Mouse (Mus musculus) right cerebral cortex, postnatal 10 days (tissue): ENCODE data around the gene Ss18l2.

Experiments
- DNase-seq, 2 experiments: peaks; one replicate each; pipeline ENCODE4 v3.0.0; 2021; ENCODE audit warnings: low spot score in 2 of 2

The Ss18l2 gene

DNA sequence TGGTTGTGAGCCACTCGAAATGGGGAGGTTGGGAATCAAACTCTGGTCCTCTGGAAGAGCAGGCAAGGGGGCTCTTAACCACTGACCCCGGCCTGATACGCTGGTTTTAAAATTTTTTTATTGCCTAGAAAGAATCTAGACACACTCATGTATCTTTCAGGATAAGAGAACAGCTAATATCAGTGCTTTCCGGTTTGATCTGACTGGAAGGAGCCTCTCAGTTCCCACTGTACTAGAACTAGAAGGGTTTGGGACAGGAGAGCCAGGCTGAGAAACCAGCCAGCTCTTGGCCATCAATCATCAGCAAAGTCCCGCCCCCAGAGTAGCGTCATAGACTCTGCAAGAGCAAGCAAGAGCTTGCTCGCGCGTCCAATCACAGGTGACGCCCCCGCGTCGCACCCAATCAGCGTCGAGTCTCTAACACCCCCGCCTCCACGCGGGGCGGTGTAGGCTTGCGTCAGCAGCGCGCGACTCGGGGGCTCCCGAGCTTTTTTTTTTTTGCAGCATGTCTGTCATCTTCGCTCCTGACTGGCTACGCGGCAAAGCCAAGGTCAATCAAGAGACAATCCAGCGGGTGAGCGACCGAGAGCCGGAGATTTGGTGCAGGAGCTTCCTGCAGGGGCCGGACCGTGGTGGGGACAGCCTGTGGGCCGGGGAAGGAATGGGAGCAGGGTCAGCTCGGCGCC lies at the start of gene Ss18l2:
Ss18l2 (plus strand) TSS at position 432 of the 686 bp plus-strand sequence.
- peak; percentile 99 for DNase-seq

DNA sequence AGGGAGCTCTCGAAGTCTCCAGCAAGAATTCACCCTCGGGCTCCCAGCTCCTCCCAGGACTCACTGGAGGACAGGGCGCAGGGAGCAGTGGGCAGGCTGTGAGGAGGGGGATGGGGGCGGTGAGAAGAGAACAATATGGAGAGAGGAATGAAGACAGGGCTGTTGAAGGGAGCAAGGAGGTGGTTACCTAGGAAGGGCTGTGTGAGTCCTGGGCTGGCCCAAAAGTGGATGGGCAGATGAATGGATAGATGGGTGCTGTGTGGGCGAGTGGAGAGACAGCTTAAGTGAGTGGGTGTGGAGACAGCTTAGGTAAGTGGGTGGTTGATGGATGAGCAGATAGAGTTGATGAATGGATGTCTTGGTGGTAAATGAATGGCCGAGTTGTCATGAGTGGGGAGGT lies 46.7 kb upstream of the Ss18l2 start:
- no peak for DNase-seq

DNA sequence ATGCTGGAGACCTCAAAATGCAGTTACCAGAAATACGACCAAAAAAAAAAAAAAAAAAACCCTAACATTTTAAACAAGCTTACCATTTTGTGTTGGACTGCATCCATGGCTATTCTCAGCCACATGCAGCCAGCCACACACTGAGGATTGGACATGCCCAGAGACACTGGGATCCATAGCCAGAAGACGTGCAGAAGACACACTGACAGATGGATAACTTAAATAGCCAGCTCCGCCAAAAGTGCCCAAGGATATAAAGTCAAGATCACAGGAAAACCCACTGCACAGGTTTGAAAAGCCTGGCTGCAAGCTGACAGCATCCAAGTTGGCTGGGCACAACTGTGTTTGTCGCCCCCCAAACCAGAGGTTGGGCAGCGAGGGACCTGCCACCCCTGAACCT lies 46.0 kb upstream of the Ss18l2 start:
- DNase-seq = peak; percentile 60 to 83

DNA sequence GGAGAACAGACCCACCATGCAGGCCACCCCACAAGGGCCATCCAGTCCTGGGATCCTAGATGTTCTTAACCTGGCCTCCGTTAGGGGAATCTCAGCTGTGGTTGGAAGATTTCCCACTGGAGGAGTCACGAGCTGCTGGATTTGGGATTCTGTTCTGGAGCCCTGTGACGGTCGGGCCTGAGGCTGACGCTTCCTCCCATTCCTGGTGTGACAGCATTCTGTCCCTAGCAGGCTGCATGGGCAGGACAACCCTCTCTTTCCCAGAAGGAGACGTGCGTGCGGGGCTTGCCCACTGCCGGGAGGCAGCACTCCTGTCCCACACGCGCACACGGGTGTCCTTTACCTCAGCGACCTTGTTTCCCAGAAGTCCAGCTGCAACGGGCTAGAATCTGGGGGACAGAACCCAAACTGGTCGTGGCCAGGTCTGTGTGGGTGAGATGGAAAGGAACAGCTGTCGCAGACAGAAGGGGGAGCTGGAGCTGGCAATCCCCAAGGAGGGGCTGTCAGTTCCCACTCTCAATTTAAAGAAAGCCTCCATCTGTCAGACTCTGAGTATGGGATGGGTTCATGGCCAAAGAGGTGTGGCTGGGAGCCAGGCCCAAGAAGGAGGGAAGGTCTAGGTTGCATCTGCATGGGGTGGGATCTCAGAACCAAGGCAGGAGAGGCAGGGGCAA lies 43.0 kb upstream of the Ss18l2 start:
- peak; percentile 79 to 88 for DNase-seq

DNA sequence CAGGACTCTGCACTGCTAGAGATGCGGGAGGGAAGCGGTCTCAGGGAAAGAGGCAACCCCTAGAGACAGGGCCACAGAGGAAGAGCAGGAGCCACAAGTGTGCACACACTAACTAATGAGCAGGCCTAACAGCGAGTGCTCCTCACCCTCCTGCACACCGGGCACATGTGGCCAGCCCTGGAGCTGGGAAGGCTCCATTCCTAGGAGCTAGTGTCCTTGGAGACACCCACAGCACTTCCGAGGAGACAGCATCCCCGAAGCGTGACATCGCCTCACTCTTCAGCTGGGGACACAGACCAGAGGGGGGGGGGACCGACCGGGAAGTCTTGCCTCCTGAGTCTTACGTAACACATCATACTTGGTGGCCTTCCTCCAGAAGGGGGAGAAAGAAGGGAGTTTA lies 42.3 kb upstream of the Ss18l2 start:
- no peak for DNase-seq

DNA sequence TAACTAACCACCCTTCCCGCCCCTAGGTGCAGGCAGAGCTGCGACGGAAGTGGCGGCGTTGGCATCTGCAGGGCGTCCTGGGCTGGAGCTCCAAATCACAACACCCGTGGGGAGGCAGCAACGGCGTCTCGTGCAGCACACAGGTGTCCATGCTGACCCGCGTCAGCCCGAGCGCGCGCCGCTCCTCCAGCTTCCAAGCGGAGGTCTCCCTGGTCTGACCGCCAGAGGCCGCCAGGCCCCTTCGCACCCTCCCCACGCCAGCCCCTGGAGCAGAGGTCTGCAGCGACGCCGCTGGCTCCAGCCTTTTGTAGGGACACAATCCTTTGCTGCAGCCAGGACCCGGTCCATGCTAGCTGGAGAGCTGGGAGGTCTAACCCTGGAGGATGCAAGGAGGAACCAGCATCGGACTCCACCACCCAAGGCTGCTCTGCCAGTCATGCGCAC lies 40.8 kb upstream of the Ss18l2 start:
- peak; percentile 61 to 75 for DNase-seq

DNA sequence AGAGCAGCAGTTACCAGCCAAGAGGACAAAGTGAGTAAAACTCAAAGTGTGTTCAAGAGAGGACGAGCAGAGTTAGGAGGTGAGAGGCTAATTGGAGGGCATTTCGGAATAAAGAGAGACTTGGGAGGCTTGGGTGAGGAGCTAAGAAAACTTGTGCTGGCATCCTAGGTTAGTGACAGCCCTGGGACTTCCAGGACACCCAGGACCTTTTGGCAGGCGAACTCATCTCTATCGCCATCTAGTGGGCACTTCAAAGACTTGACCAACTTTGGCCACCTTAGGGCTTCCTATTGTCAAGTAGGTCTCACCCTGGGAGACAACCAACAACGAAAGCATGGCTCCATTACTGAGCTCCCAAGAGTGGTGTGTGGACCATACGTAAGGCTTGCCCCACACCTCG lies 38.8 kb upstream of the Ss18l2 start:
- no peak for DNase-seq

DNA sequence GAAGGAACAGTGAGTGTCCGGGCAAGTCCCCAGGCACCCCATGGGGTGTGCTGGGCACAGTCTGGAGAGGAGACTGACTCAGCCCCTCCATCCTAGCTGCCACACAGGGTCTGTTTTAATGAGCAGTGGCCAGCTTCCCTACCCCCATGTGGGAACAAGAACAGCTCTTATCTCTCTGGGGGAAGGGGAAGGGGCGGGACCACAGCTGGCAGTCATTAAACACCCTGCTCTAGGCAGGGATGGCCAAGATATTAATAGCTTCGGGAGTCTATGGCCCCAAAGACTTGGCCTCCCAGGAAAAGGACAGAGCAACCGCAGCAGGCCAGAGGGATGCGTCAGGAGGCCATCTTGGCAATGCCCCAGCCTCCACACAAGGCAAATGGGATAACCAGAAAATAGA lies 37.8 kb upstream of the Ss18l2 start:
- no peak for DNase-seq

DNA sequence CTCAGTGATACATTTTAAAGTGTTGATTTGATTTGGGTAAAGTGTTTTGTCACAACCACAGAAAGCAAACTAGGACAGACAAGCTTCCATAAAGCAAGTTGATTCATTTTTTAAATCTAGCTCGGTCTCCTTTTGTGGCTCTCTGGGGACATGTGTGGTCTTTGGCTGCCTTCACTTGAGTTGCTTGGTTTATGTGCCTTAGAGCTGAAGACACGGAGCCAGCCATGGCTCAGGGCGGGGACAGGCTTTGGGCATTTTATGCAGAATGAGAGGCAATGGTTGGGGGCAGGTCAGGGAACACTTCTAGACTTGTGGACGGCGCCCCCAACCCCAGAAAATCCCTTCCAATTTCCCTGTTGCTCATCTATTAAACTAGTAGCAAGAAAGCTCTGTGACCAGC lies 36.4 kb upstream of the Ss18l2 start:
- no peak for DNase-seq

DNA sequence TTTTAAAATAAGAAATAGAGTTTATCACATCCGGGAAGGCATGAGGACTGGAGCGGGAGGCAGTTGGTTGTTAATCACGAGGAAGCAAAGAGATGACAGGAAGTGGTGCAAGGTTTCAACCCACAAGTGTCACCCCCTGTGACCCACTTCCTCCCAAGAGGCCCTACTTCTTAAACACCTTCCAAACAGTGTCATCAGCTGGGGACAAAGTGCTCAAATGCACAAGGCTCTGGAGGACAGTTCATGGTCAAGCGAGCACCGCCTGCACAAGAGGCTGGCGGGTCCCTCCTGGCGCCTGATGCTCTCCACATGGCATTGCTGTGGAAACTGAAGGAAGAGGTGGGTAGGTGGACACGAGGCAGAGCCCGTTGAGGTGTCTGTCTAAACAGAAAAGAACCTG lies 35.1 kb upstream of the Ss18l2 start:
- DNase-seq = no peak

DNA sequence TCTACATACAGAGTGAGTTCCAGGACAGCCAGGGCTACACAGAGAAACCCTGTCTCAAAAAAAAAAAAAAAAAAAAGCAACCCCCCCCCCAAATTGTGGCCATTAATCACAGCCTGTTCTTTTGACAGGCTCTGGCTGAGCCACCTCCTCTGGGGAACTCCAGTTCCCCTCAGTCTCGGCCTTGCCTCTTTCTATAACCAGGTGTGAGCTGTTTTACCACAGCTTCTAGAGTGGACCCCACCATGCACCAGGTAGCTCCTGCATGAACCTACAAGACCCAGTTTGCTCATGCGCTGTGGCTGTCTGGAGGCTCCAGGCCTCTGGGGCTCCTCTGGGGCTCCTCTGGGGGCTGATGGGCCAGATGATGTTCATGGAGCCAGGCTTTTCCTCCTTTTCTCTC lies 34.6 kb upstream of the Ss18l2 start:
- DNase-seq = no peak

DNA sequence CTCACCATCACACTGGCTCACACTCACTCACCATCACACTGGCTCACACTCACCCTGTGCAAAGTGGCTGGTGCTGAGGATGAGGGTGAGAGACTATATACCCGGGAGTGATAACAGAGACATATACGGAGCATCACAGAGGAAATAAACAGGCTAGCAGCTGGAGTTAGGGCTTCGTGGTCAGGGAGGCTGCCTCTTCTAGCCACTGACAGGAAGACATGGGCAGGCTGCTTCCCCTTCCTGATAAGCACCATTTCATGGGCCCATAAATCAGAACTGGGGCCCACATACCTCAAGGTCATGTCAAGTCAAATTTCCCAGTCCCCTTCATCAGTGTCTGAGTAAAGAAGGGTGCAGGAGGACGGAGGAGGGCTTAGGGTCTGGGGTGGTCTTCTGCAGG lies 33.1 kb upstream of the Ss18l2 start:
- no peak for DNase-seq

DNA sequence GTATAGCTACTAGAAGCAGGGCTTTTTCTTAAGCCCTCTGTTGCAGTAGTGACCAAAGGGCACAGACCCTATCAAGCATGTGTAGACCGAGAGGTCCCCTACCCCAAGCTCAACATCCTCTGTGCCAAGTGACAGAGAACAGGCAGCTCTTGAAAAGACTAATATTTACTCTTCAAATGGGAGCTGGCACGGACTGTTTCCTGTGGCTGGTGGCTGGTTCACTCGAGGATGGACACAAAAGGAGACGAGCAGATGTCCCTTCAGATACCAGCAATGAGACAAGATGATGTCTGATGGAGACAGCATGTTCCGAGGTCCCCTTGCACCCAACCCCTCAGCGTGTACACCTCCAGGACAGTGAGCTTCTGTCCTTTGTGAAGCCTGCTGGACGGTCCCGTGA lies 32.7 kb upstream of the Ss18l2 start:
- DNase-seq = no peak

DNA sequence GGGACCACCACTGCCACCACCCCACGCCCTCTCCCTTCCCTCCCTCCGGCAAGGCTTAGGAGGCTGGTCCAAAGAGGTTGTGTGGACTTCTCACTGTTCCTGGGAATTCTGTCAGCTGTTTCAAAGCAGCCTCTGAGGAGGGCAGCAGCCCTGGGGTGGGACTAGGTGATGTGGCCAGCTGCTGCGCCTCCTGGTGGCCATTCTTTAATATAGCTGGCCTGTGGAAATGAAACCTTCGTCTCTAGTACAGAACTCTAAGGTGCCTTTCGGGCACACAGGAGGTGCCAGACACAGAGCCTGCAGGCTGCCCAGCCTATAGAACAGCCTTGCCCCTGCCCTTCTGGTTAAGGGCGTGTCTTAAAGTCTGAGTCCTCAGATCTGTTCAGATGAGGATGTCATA lies 30.6 kb upstream of the Ss18l2 start:
- DNase-seq = peak; percentile 63 to 65

DNA sequence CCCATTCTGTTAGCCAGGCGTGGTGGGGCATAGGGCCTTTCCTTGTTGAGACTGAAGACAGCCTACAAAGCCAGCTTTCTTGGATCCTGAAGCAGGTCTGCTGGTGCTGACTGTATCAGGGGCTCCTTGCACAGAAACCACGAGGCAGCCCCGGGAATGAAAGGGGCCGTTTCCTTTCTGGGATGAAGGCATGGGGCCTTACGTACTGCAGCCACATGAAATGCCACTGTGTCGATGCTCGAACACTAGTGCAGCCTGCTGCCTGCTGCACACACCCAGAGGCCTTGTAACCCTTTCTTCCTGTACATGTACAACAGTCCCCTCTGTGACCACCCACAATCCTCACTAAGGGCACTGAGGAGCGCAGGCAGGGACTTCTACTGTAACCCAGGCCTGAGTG lies 28.9 kb upstream of the Ss18l2 start:
- DNase-seq = no peak

DNA sequence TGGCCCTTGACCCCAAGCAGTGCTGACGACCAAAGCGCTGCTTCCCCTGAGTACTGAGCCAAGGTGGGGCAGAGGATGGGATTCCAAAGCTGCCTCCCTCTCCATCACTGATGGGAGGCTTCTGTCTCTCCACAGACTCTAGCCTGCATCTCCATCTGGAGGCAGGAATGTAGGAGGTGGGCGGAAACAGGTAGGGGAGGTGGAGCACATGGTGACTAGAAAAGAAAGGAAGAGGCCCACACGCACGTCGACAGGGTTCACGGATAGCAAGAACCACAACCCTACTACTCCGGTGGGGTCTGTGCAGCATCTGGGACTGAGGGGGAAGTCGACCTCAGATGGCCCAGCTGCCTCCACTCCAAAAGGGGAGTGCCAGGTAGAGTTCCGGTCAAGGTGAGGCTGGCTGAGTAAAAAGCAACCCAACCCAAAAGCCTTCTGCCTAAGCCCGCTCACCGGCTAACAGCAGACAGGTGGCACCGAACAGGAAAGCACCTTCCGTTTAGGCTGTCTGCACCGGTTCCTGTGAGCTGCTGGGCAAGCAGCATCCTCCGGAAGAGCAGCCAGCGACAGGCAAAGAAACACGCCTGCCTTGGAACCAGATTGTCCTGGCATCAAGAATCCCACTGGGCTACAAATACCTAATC lies 28.0 kb upstream of the Ss18l2 start:
- no peak for DNase-seq

DNA sequence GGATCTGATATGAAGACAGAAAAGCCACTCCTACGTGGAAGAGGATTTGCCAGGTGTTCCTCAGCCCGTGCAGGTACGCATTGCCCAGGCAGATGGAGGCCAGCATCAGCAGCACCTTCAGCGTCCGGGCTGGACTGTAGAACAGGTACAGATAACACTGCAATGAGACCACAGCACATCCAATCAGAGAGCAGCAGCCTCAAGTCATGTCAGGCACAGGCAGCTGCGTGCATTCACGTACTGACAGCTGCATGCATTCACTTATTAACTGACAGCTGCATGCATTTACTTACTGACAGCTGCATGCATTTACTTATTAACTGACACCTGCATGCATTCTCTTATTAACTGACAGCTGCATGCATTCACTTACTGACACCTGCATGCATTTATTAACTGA lies 25.4 kb upstream of the Ss18l2 start:
- no peak for DNase-seq

DNA sequence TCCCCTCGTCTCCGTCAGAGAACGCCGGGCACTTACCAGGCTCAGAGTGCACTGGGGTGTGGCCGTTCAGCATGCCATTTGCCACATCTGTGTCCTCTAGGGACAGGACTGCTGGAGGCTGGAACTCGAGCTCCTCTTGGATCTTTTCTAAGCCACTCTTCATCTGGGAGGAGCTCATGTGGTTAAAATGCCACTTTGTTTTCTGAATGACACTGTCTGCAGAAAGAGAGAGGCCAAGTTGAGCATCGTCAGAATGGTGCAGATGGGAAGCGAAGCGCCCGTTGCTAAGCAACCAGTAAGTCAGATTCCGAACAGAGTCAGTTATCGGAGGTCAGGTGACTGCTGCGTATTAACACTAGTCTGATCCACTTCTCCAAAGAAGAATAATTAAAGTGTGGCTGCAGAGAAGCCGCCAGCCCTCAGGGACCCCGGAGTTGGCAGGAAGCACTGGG lies 19.9 kb upstream of the Ss18l2 start:
- peak; percentile 79 to 93 for DNase-seq

DNA sequence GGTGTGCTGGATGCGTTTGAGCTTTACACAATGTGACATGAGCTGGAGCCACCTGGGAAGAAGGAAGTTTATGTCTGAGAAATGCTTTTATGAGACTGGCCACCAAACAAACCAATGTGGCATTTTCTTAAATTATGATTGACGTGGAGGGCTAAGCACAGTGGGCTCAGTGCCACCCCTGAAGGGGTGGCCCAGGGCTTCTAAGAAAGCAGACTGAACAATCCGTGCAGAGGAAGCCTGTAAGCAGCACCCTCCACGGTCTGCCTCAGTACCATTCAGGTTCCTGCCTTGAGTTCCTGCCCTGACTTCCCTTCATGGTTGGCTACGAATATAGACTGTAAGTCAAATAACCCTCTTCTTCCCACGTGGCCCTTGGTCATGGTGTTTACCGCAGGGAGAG lies 19.4 kb upstream of the Ss18l2 start:
- DNase-seq = no peak

DNA sequence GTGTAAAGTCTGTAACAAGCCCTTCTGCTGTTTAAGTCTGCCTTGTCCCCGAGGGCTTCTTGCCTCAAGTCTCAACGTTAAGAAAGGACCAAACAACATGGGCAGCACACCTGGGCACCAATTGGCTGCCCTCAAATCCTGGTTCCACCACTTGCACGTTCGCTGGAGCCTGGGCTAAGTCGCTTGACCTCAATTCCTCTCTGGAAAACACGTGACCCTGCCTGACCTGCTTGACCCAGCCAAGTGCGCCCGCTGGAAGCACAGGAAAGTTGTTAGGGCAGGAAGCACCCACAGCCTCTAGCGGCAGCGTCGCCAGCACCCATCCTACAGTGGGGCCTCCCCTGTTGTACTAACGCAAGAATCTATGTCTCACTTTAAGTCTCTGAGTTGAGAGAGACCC lies 15.4 kb upstream of the Ss18l2 start:
- no peak for DNase-seq

DNA sequence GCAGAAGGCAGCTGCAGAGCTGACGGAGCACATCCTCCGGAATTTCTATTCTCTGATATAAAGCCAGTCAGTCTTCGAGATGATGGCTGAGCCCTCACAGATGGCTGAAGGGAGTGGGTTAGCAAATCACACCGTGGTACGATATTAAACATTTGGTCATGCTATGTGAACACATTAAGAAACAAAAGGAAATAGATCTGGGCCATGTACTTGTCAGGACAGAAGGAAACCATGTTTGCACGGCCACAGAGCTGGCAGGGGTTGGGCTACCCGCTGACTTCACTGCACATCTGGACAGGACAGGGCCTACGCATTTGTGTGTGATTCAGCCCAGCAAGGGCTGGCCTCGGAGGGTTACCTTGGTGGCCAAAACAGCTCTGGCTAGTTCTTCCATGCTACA lies 13.5 kb upstream of the Ss18l2 start:
- DNase-seq = no peak

DNA sequence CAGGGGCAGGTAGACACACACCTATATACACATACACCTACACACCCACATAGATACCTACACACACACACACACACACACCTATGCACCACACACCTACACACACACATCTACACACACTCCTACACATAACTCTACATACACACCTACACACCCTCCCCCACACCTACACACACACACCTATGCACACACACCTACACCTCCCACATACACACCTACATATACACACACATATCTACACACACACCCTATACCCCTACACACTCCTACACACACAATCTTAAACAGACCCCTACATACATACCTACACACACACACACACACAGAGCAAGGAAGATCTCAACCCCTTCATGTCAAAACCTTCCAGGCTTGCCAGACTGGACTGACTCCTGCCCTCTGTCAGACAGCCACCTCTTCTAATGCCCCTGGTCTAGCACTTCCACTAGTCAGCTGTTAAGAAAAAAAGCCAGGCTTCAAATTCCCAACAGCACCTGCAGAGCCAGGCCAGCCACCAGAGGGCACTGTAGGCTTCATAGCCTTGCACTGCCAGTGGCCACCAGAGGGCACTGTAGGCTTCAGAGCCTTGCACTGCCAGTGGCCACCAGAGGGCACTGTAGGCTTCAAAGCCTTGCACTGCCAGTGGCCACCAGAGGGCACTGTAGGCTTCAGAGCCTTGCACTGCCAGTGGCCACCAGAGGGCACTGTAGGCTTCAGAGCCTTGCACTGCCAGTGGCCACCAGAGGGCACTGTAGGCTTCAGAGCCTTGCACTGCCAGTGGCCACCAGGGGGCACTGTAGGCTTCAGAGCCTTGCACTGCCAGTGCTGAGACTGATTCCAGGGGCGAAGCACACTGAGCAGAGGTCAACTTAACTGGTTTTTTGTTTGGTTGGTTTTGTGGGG lies 12.7 kb upstream of the Ss18l2 start:
- no peak for DNase-seq
